Mouse (Mus musculus) mouse embryonic stem cell (cell line): Measurements from ENCODE around the gene Bcor.

Experiments
- in situ Hi-C, 2 experiments: fragments of 300-500 bp; cut with MboI; formaldehyde crosslinking; loops; 1 replicate in 1 of 2; 3 replicates in 1 of 2; pipeline ENCODE4 v1.14.3; 2019 to 2020; ENCODE audit warnings: low sequenced_read_pairs in 2 of 2, low pct_unique_long_range_greater_than_20kb in 1 of 2, mixed read lengths in 1 of 2; ENCODE audit not compliant: unreplicated experiment in 1 of 2

Bcor gene

GRCm38 (mm10) chrX:12153141-12154095, 6.7 kb downstream of the Bcor start:
- in situ Hi-C loops, result loop anchor here in 1 of 2 experiments (10.0 to 25.0 kb wide), 2 partner anchors 149 to 184 kb away; no protein-coding TSS in a partner anchor

DNA sequence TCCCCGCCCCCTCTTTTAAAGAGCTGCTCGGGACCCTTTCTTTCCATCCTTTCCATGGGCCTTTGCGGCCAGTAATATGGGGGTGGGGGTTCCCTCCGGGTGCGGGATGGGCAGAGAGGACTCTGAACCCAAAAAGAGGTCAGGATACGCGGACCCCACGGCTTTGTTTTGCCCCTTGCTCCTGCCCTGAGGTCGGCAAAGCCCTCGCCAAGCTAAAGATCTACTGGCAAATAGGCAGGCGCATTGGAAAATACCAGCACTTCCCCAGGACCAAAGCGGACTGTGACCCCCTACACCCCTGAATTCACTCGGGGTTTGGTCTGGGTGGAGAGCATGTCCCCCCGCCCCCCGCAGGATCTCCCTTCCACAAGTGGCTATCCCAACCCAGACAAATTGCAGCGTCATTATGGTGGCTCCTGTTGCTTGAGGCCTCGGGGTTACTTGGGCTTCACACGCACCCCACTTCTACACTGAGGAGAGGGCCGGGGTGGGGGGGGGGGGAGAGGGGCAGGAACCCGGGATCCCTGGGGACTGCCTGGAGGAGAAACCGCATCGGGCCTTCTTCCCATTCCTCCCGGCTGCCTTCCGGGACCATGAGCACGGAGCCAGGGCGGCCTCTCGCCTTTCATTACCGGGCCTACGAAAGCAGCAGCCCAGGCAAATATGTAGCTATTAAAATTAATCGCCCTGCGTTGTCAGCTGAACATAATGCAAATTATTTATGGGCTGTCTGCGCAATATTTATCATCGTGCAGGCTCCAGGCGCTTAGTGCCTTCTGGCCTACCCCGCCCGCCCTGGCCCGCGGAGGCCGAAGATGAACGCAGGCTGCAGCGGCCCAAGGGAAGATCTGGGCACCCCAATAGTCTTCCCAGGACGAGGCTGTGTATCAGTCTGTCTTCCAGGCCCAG, 7.9 kb downstream of the Bcor start:
- in situ Hi-C loops, result loop anchor here in 1 of 2 experiments (10.0 to 25.0 kb wide), 2 partner anchors 147 to 185 kb away; no protein-coding TSS in a partner anchor

- in situ Hi-C loops, result loop anchor here in 1 of 2 experiments (10.0 to 25.0 kb wide), 2 partner anchors 147 to 186 kb away; no protein-coding TSS in a partner anchor
Measured at GRCm38 (mm10) chrX:12151269-12151995, 8.7 kb downstream of the Bcor start.

- in situ Hi-C loops, result loop anchor here in 1 of 2 experiments (10.0 to 25.0 kb wide), 2 partner anchors 146 to 187 kb away; no protein-coding TSS in a partner anchor
Measured at GRCm38 (mm10) chrX:12150425-12150824, 9.7 kb downstream of the Bcor start.

DNA sequence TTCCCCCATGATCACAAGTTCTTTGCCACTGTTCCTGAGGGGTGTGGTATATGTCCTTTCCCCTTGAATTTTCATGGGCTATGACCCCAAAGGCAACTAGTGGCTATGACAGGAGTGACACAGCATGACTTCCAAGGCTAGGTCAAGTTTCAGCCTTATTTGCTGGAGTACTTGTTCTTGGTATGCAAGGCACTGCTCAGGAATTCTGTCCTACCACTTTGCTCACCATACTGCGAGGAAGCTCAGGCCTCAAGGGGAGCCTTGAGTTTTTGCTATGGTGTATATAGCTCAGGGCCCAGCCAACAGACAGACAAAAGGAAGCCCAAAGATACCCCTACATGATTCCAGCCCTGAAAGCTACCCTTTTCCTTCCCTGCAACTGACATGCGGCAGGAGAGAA, 13.9 kb downstream of the Bcor start:
- in situ Hi-C loops, result no loop called here

GRCm38 (mm10) chrX:12142832-12143231, 17.3 kb downstream of the Bcor start:
- in situ Hi-C loops, result no loop called here

DNA sequence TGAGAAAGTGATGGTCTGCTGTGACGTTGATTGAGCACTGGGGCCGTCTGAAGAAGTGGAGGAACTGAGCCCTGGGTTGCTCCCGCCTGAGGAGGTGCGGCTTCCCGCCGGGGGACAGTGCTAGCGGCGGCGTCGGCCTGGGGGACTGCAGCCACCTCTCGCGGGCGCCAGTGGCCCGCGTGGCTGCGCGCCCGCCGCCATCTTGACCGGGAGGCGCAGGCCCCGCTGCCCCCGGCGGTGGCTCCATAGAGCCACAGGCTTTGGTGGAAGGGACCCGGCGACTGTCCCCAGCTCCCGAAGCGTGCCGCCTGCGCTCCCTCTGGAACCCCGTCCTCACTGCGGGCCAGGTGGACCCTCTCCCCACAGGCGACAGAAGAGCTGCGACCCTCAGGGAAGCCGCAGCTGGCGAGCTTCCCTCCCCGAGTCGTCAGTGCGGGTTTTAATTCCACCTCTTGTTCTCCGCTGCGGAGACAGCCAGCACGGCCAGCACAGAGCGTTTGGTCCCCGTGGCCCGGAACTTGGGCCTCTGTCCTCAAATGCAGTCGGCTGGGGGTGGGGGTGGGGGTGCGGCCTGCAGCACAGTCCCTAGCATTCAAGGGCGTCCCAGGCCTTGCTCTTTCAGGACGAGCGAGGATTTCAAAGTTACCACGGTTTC, 19.9 kb downstream of the Bcor start:
- in situ Hi-C loops, result no loop called here

- in situ Hi-C loops, result no loop called here
Measured at GRCm38 (mm10) chrX:12138266-12138665, 21.9 kb downstream of the Bcor start.

DNA sequence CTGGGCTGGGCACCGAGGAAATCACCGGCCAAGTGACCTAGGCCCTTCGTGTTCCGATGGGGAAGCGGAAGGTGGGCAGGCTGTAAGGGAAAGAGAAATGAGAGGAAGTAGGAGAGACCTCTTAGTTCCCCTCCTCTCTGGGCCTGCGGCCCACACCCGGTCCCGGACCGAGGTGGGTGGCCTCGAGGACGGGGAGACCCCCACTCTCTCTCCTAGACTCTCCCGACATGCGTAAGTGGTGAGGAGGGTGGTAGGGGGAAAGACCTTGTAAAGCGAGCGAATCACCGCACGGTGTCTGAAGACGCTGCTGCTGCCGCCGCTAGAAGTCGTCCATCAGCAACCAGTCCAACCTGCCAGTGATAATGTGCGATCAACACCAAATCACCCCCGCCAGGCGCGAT, 23.0 kb downstream of the Bcor start:
- in situ Hi-C loops, result no loop called here

- in situ Hi-C loops, result no loop called here
Measured at GRCm38 (mm10) chrX:12136261-12137101, 23.7 kb downstream of the Bcor start.

- in situ Hi-C loops, result no loop called here
Measured at GRCm38 (mm10) chrX:12135121-12136111, 24.7 kb downstream of the Bcor start.

GRCm38 (mm10) chrX:12134541-12134940, 25.6 kb downstream of the Bcor start:
- in situ Hi-C loops, result loop anchor here in 1 of 2 experiments (5.0 kb wide), 1 partner anchor 42 kb away; no protein-coding TSS in a partner anchor

DNA sequence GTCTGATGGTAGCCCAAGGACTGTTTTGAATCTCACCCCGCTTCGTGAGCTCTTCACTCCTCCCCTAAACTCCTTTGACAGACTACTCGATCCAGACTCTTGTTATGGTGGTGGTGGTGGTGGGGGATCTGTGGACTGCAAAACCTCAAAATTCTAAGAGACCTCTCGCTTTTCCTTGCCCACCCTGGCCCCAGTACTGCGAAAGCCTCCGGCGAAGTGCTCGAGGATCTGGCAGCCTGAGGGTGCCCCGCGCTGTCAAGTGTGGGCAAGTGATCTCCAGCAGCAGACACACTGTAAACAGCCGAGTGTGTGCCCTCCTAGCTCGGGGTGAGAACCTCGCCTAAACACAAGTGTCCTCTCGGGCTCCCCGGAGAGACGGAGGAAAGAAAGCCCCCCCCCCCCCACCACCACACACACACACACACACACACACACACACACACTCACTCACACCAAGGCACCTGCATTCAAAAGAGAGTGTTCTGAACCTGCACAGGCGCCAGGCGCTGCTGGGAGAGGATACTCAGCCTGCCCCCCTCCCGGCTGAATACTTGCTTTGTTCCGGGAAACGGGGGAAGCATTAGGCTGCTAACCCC, 26.2 kb downstream of the Bcor start:
- in situ Hi-C loops, result loop anchor here in 1 of 2 experiments (5.0 kb wide), 1 partner anchor 42 kb away; no protein-coding TSS in a partner anchor

GRCm38 (mm10) chrX:12133178-12133835, 26.8 kb downstream of the Bcor start:
- in situ Hi-C loops, result loop anchor here in 1 of 2 experiments (5.0 kb wide), 1 partner anchor 41 kb away; no protein-coding TSS in a partner anchor
